In genomic region chr1:156884782-156885181, GRCm38 (mm10) we compare ENCODE assay signal across 16 mouse cellular contexts.
"Had no signal": no experiment of that assay in that cellular context is flagged by ENCODE, and none has a peak within 500 bp of the region (broad histone marks: within the 10 kb centered on the region; RNA-seq: fewer than 3 reads in every experiment).

No protein-coding gene starts in this region.

- ATAC-seq: intestine, embryonic 16.5 days had no signal

- H3K4me2 ChIP-seq: limb, embryonic 13.5 days; liver, embryonic 15.5 days; neural tube, embryonic 15.5 days had no signal

- H3K27me3 ChIP-seq: limb, embryonic 13.5 days; liver, embryonic 15.5 days; neural tube, embryonic 15.5 days had no signal

- H3K4me3 ChIP-seq: layer of hippocampus, adult 2 months; limb, embryonic 13.5 days; liver, embryonic 15.5 days; midbrain, embryonic 10.5 days; myocyte; neural tube, embryonic 15.5 days had no signal

- H3K4me1 ChIP-seq: limb, embryonic 13.5 days; liver, embryonic 15.5 days; midbrain, embryonic 10.5 days; neural tube, embryonic 15.5 days had no signal

- H3K27ac ChIP-seq: layer of hippocampus, adult 2 months; limb, embryonic 13.5 days; liver, embryonic 15.5 days; midbrain, embryonic 10.5 days; neural tube, embryonic 15.5 days had no signal

- DNase-seq: kidney, postnatal 4 days; left cerebral cortex, postnatal 4 days; lung, adult 2 months; lung, postnatal 10 days; lung, postnatal 4 days; midbrain, embryonic 14.5 days; right cerebral cortex, adult 18-20 months; right cerebral cortex, postnatal 25 days; thymus, postnatal 36 days had no signal

- H3K9ac ChIP-seq: limb, embryonic 13.5 days; liver, embryonic 15.5 days; neural tube, embryonic 15.5 days had no signal

- H3K9me3 ChIP-seq: limb, embryonic 13.5 days; liver, embryonic 15.5 days; midbrain, embryonic 10.5 days; neural tube, embryonic 15.5 days had no signal
